Mouse (Mus musculus) urinary bladder, postnatal 10 days (tissue): ENCODE data around the gene Fmc1.
"Not testable (repeated sequence)": the region's sequence is repeated elsewhere in the genome, so short reads cannot be mapped to it uniquely, and the experiment has no call there.

Experiments
- DNase-seq: peaks from one replicate; pipeline ENCODE4 v3.0.0; 2022; ENCODE audit warnings: low spot score

Gene Fmc1

GRCm38 (mm10) chr6:38533428-38534405 is at the start of gene Fmc1:
Gene Fmc1 (plus strand): TSS chr6:38533502.
- peak; percentile 86 for DNase-seq

GRCm38 (mm10) chr6:38492550-38492949 is 40.8 kb upstream of the Fmc1 start:
- no peak for DNase-seq

GRCm38 (mm10) chr6:38495641-38496040 is 37.7 kb upstream of the Fmc1 start:
- DNase-seq: no peak

- no peak for DNase-seq
Measured at GRCm38 (mm10) chr6:38512096-38512495, 21.2 kb upstream of the Fmc1 start.

- DNase-seq: no peak
Measured at GRCm38 (mm10) chr6:38512830-38513229, 20.5 kb upstream of the Fmc1 start.

GRCm38 (mm10) chr6:38515201-38515600 is 18.1 kb upstream of the Fmc1 start:
- no peak for DNase-seq

- DNase-seq: no peak
Measured at GRCm38 (mm10) chr6:38523851-38524250, 9.5 kb upstream of the Fmc1 start.

- no peak for DNase-seq
Measured at GRCm38 (mm10) chr6:38531211-38531820, 2.0 kb upstream of the Fmc1 start.

GRCm38 (mm10) chr6:38532500-38533420 is 542 bp upstream of the Fmc1 start:
- DNase-seq: no peak

GRCm38 (mm10) chr6:38534640-38535365 is 1.5 kb downstream of the Fmc1 start:
- peak; percentile 97 for DNase-seq

GRCm38 (mm10) chr6:38535366-38535690 is 2.0 kb downstream of the Fmc1 start:
- no peak for DNase-seq

GRCm38 (mm10) chr6:38535788-38536187 is 2.5 kb downstream of the Fmc1 start:
- no peak for DNase-seq

GRCm38 (mm10) chr6:38544141-38544540 is 10.8 kb downstream of the Fmc1 start:
- not testable (repeated sequence) for DNase-seq

- DNase-seq: not testable (repeated sequence)
Measured at GRCm38 (mm10) chr6:38547005-38547404, 13.7 kb downstream of the Fmc1 start.

- no peak for DNase-seq
Measured at GRCm38 (mm10) chr6:38547707-38548106, 14.4 kb downstream of the Fmc1 start.

- not testable (repeated sequence) for DNase-seq
Measured at GRCm38 (mm10) chr6:38548595-38548994, 15.3 kb downstream of the Fmc1 start.

- not testable (repeated sequence) for DNase-seq
Measured at GRCm38 (mm10) chr6:38549840-38550239, 16.5 kb downstream of the Fmc1 start.

GRCm38 (mm10) chr6:38550250-38551061 is 17.2 kb downstream of the Fmc1 start:
- DNase-seq: no peak

GRCm38 (mm10) chr6:38551062-38551988 is 18.0 kb downstream of the Fmc1 start, which contains the start of gene Luc7l2:
Gene Luc7l2 (plus strand): TSS chr6:38551334.
- DNase-seq: peak; percentile 86
